Mouse (Mus musculus) MEL (cell line): ENCODE measurements at regions not wholly inside any gene's neighbourhood (a gene's known extent, or its start where the extent isn't known, plus 50 kb on each side); places are given as distances from the start of the nearest gene placed in this dataset.

Source experiments
- DNase-seq: peaks from one replicate; pipeline ENCODE4 v3.0.0; 2011; ENCODE audit warnings: low read depth, low spot score
- H3K27ac ChIP-seq: 2 replicates; pipeline ENCODE4 v1.5.1; 2012; ENCODE audit warnings: low read depth, mild to moderate bottlenecking, control low read depth, low read length, moderate library complexity; ENCODE audit not compliant: control insufficient read depth
- H3K27me3 ChIP-seq, 2 experiments: fragments of 150-350 bp in 1 of 2; sonication (generic) in 1 of 2; 2 replicates each; pipeline ENCODE4 v1.6.1; 2012; ENCODE audit warnings: low read length in 2 of 2, mild to moderate bottlenecking in 2 of 2, improper control_type of control experiment in 1 of 2, moderate library complexity in 1 of 2; ENCODE audit not compliant: insufficient read depth in 2 of 2, control insufficient read depth in 1 of 2
- H3K36me3 ChIP-seq, 2 experiments: 2 replicates each; pipeline ENCODE4 v1.6.1; 2012 to 2014; ENCODE audit warnings: low read length in 2 of 2, improper control_type of control experiment in 1 of 2, inconsistent platforms in 1 of 2, mild to moderate bottlenecking in 1 of 2; ENCODE audit not compliant: insufficient read depth in 2 of 2, control insufficient read depth in 1 of 2
- H3K4me1 ChIP-seq, 2 experiments: fragments of 150-350 bp in 1 of 2; sonication (generic) in 1 of 2; 2 replicates each; pipeline ENCODE4 v1.6.1; 2012; ENCODE audit warnings: low read length in 2 of 2, improper control_type of control experiment in 1 of 2, mild to moderate bottlenecking in 1 of 2; ENCODE audit not compliant: insufficient read depth in 2 of 2, control insufficient read depth in 1 of 2
- H3K4me3 ChIP-seq, 2 experiments: fragments of 150-350 bp in 1 of 2; sonication (generic) in 1 of 2; 2 replicates each; pipeline ENCODE4 v1.5.1; 2012; ENCODE audit warnings: low read depth in 2 of 2, low read length in 2 of 2, mild to moderate bottlenecking in 2 of 2, moderate library complexity in 2 of 2, control low read depth in 1 of 2, improper control_type of control experiment in 1 of 2; ENCODE audit not compliant: control insufficient read depth in 1 of 2, insufficient read depth in 1 of 2
- H3K79me2 ChIP-seq: 2 replicates; pipeline ENCODE4 v1.6.1; 2012; ENCODE audit warnings: mild to moderate bottlenecking, low read length, moderate library complexity; ENCODE audit not compliant: control insufficient read depth, poor library complexity, insufficient read depth
- H3K9ac ChIP-seq: 2 replicates; pipeline ENCODE4 v1.6.1; 2012; ENCODE audit warnings: low read depth, mild to moderate bottlenecking, control low read depth, low read length, moderate library complexity; ENCODE audit not compliant: control insufficient read depth, poor library complexity, severe bottlenecking
- H3K9me3 ChIP-seq: fragments of 150-350 bp; sonication (generic); replicated peaks from 2 replicates; pipeline ENCODE4 v1.6.1; 2012; ENCODE audit warnings: mild to moderate bottlenecking, low read length, improper control_type of control experiment, moderate library complexity; ENCODE audit not compliant: insufficient read depth
- CHD1 ChIP-seq: IDR thresholded peaks from 2 replicates; pipeline ENCODE4 v1.6.1; 2012; ENCODE audit warnings: low read depth, mild to moderate bottlenecking, inconsistent platforms, low read length, improper control_type of control experiment
- CHD2 ChIP-seq: IDR thresholded peaks from 2 replicates; pipeline ENCODE4 v1.6.1; 2011; ENCODE audit warnings: low read length, improper control_type of control experiment
- CTCF ChIP-seq, 3 experiments: IDR thresholded peaks in 2 of 3; conservative IDR thresholded peaks in 1 of 3; 2 replicates each; pipeline ENCODE4 v1.5.1; 2011 to 2012; ENCODE audit warnings: low read length in 3 of 3, low read depth in 2 of 3, mild to moderate bottlenecking in 2 of 3, improper control_type of control experiment in 1 of 3, inconsistent platforms in 1 of 3, mixed read lengths in 1 of 3, moderate library complexity in 1 of 3; ENCODE audit not compliant: control insufficient read depth in 1 of 3, insufficient read depth in 1 of 3, poor library complexity in 1 of 3, severe bottlenecking in 1 of 3
- ELF1 ChIP-seq: IDR thresholded peaks from 2 replicates; pipeline ENCODE4 v1.6.1; 2014; ENCODE audit warnings: low read depth, mild to moderate bottlenecking, inconsistent platforms, low read length, improper control_type of control experiment, moderate library complexity
- EP300 ChIP-seq, 2 experiments: IDR thresholded peaks; 2 replicates each; pipeline ENCODE4 v1.6.1; 2011; ENCODE audit warnings: improper control_type of control experiment in 2 of 2, low read length in 2 of 2, low read depth in 1 of 2, mild to moderate bottlenecking in 1 of 2
- GATA1 ChIP-seq: IDR thresholded peaks from 2 replicates; pipeline ENCODE4 v1.6.1; 2011; ENCODE audit warnings: low read depth, low read length, improper control_type of control experiment
- HCFC1 ChIP-seq: IDR thresholded peaks from 2 replicates; pipeline ENCODE4 v1.6.1; 2012; ENCODE audit warnings: low read depth, mild to moderate bottlenecking, inconsistent platforms, low read length, improper control_type of control experiment, moderate library complexity
- JUND ChIP-seq: IDR thresholded peaks from 2 replicates; pipeline ENCODE4 v1.6.1; 2011; ENCODE audit warnings: low read depth, mild to moderate bottlenecking, improper control_type of control experiment, low read length
- KAT2A ChIP-seq: conservative IDR thresholded peaks from 2 replicates; pipeline ENCODE4 v1.6.1; 2012; ENCODE audit warnings: low read depth, low read length, improper control_type of control experiment, inconsistent platforms
- MAX ChIP-seq: IDR thresholded peaks from 2 replicates; pipeline ENCODE4 v1.6.1; 2011; ENCODE audit warnings: low read length, improper control_type of control experiment
- MAZ ChIP-seq: IDR thresholded peaks from 2 replicates; pipeline ENCODE4 v1.6.1; 2012; ENCODE audit warnings: low read depth, mild to moderate bottlenecking, inconsistent platforms, low read length, improper control_type of control experiment
- MYB ChIP-seq: IDR thresholded peaks from 2 replicates; pipeline ENCODE4 v1.6.1; 2011; ENCODE audit warnings: mild to moderate bottlenecking, low read depth, low read length, improper control_type of control experiment
- NELFE ChIP-seq: IDR thresholded peaks from 2 replicates; pipeline ENCODE4 v1.6.1; 2011; ENCODE audit warnings: low read depth, low read length, improper control_type of control experiment
- POLR2AphosphoS2 ChIP-seq: IDR thresholded peaks from 2 replicates; pipeline ENCODE4 v1.6.1; 2011; ENCODE audit warnings: low read length, improper control_type of control experiment
- POLR2AphosphoS5 ChIP-seq: IDR thresholded peaks from 2 replicates; pipeline ENCODE4 v1.6.1; 2012; ENCODE audit warnings: low read depth, borderline replicate concordance, mild to moderate bottlenecking, inconsistent platforms, low read length, moderate library complexity, mixed read lengths
- SIN3A ChIP-seq: IDR thresholded peaks from 2 replicates; pipeline ENCODE4 v1.6.1; 2012; ENCODE audit warnings: low read length, improper control_type of control experiment, inconsistent platforms
- SMC3 ChIP-seq: IDR thresholded peaks from 2 replicates; pipeline ENCODE4 v1.6.1; 2011; ENCODE audit warnings: low read depth, low read length, improper control_type of control experiment
- TAL1 ChIP-seq: IDR thresholded peaks from 2 replicates; pipeline ENCODE4 v1.6.1; 2012; ENCODE audit warnings: mild to moderate bottlenecking, inconsistent platforms, low read length, moderate library complexity, mixed read lengths
- TCF12 ChIP-seq: IDR thresholded peaks from 2 replicates; pipeline ENCODE4 v1.6.1; 2014; ENCODE audit warnings: low read depth, mild to moderate bottlenecking, inconsistent platforms, low read length, improper control_type of control experiment, moderate library complexity
- UBTF ChIP-seq: IDR thresholded peaks from 2 replicates; pipeline ENCODE4 v1.6.1; 2012; ENCODE audit warnings: low read depth, mild to moderate bottlenecking, inconsistent platforms, low read length, improper control_type of control experiment, moderate library complexity, borderline replicate concordance; ENCODE audit not compliant: insufficient read depth
- USF1 ChIP-seq: IDR thresholded peaks from 2 replicates; pipeline ENCODE4 v1.6.1; 2014; ENCODE audit warnings: low read depth, mild to moderate bottlenecking, inconsistent platforms, low read length, improper control_type of control experiment, moderate library complexity
- ZC3H11A ChIP-seq: IDR thresholded peaks from 2 replicates; pipeline ENCODE4 v1.6.1; 2012; ENCODE audit warnings: low read depth, mild to moderate bottlenecking, inconsistent platforms, low read length, improper control_type of control experiment
- ZKSCAN1 ChIP-seq: IDR thresholded peaks from 2 replicates; pipeline ENCODE4 v1.6.1; 2012; ENCODE audit warnings: low read depth, mild to moderate bottlenecking, inconsistent platforms, low read length, improper control_type of control experiment, moderate library complexity
- ZNF384 ChIP-seq: IDR thresholded peaks from 2 replicates; pipeline ENCODE4 v1.6.1; 2012; ENCODE audit warnings: low read depth, mild to moderate bottlenecking, inconsistent platforms, low read length, improper control_type of control experiment

GRCm38 (mm10) chr2:48634456-48635174 lies 179.3 kb upstream of the Acvr2a start:
- no peak for DNase-seq
- Histone ChIP-seq H3K27ac (no peak overlapping the region), H3K79me2 (no peaks in the 10 kb centered on the region), H3K9me3 (no peaks in the 10 kb centered on the region), H3K27me3 (no peaks in the 10 kb centered on the region; a peak in 1 of 4 replicates), H3K4me3 (no peak overlapping the region), H3K9ac (no peak overlapping the region), H3K4me1 (no peaks in the 10 kb centered on the region), H3K36me3 (no peaks in the 10 kb centered on the region)
- TF ChIP-seq CHD2 (no peak), ZNF384 (no peak), CTCF (IDR thresholded peaks at IDR 0.05 in 2 of 3, conservative IDR thresholded peaks at IDR 0.05 in 1 of 3; ENCODE audit: control insufficient read depth in 1 of 3, insufficient read depth in 1 of 3, low read depth in 2 of 3, low read length in 3 of 3, poor library complexity in 1 of 3, severe bottlenecking in 1 of 3) (no peak), CHD1 (no peak), GATA1 (no peak), MAX (no peak), SIN3A (no peak)

- no peaks in the 10 kb centered on the region for H3K4me1 ChIP-seq
- TF ChIP-seq KAT2A (no peak), TAL1 (no peak), ELF1 (no peak), POLR2AphosphoS5 (no peak), HCFC1 (no peak), ZKSCAN1 (no peak), NELFE (no peak), ZC3H11A (no peak), CHD1 (no peak), CTCF (IDR thresholded peaks at IDR 0.05 in 2 of 3, conservative IDR thresholded peaks at IDR 0.05 in 1 of 3; ENCODE audit: control insufficient read depth in 1 of 3, insufficient read depth in 1 of 3, low read depth in 2 of 3, low read length in 3 of 3, poor library complexity in 1 of 3, severe bottlenecking in 1 of 3) (no peak), EP300 (IDR thresholded peaks at IDR 0.05; ENCODE audit: low read depth in 1 of 2, low read length in 2 of 2) (no peak), CHD2 (no peak), MAZ (no peak), SMC3 (no peak), MYB (no peak), POLR2AphosphoS2 (no peak), USF1 (no peak), TCF12 (no peak), UBTF (no peak), JUND (no peak)
- TF ChIP-seq, all 39 proteins: peak for 0
- Histone ChIP-seq H3K79me2 (no peaks in the 10 kb centered on the region), H3K27me3 (no peaks in the 10 kb centered on the region; a peak in 1 of 4 replicates), H3K9me3 (no peaks in the 10 kb centered on the region), H3K27ac (no peak overlapping the region), H3K36me3 (no peaks in the 10 kb centered on the region), H3K9ac (no peak overlapping the region), H3K4me3 (no peak overlapping the region)
- DNase-seq: no peak
Measured at GRCm38 (mm10) chr2:48636108-48636507, 177.8 kb upstream of the Acvr2a start.
